Mouse (Mus musculus) heart, adult 9 months (tissue): ENCODE measurements around the gene Gipc2.
"Not testable (repeated sequence)": the region's sequence is repeated elsewhere in the genome, so short reads cannot be mapped to it uniquely, and the experiment has no call there.

Source experiments
- DNase-seq, 2 experiments: peaks; one replicate each; pipeline ENCODE4 v3.0.0; 2022; ENCODE audit warnings: low spot score in 2 of 2

The Gipc2 gene

GRCm38 (mm10) chr3:152155296-152155948 is 10.6 kb downstream of the Gipc2 start:
- DNase-seq = no peak

- DNase-seq = no peak
Observed at GRCm38 (mm10) chr3:152154095-152154494, 11.9 kb downstream of the Gipc2 start.

- DNase-seq = no peak
Observed at GRCm38 (mm10) chr3:152153152-152153551, 12.9 kb downstream of the Gipc2 start.

- no peak for DNase-seq
Observed at GRCm38 (mm10) chr3:152152483-152152804, 13.6 kb downstream of the Gipc2 start.

- DNase-seq = no peak
Observed at GRCm38 (mm10) chr3:152151725-152152482, 14.1 kb downstream of the Gipc2 start.

- DNase-seq = no peak
Observed at GRCm38 (mm10) chr3:152149863-152150262, 16.2 kb downstream of the Gipc2 start.

GRCm38 (mm10) chr3:152149449-152149848 is 16.6 kb downstream of the Gipc2 start:
- DNase-seq = no peak

GRCm38 (mm10) chr3:152147085-152147831 is 18.8 kb downstream of the Gipc2 start:
- DNase-seq = no peak

- DNase-seq = peak; percentile 81 to 83
Observed at GRCm38 (mm10) chr3:152145186-152145585, 20.8 kb downstream of the Gipc2 start.

GRCm38 (mm10) chr3:152142989-152143695 is 22.9 kb downstream of the Gipc2 start:
- DNase-seq = peak; percentile 60 to 67

GRCm38 (mm10) chr3:152142146-152142545 is 23.9 kb downstream of the Gipc2 start:
- DNase-seq = no peak

- DNase-seq = not testable (repeated sequence)
Observed at GRCm38 (mm10) chr3:152139308-152139707, 26.7 kb downstream of the Gipc2 start.

- DNase-seq = not testable (repeated sequence)
Observed at GRCm38 (mm10) chr3:152136106-152136505, 29.9 kb downstream of the Gipc2 start.

- peak; percentile 72 to 75 for DNase-seq
Observed at GRCm38 (mm10) chr3:152133621-152134020, 32.4 kb downstream of the Gipc2 start.

- no peak for DNase-seq
Observed at GRCm38 (mm10) chr3:152130963-152131362, 35.1 kb downstream of the Gipc2 start.

- DNase-seq = not testable (repeated sequence)
Observed at GRCm38 (mm10) chr3:152129426-152129825, 36.6 kb downstream of the Gipc2 start.

GRCm38 (mm10) chr3:152128631-152129030 is 37.4 kb downstream of the Gipc2 start:
- DNase-seq = no peak

- no peak for DNase-seq
Observed at GRCm38 (mm10) chr3:152127144-152127543, 38.9 kb downstream of the Gipc2 start.

GRCm38 (mm10) chr3:152122720-152123119 is 43.3 kb downstream of the Gipc2 start:
- DNase-seq = peak; percentile 56 to 59

GRCm38 (mm10) chr3:152122101-152122500 is 43.9 kb downstream of the Gipc2 start:
- peak; percentile 81 to 87 for DNase-seq

- DNase-seq = no peak
Observed at GRCm38 (mm10) chr3:152121169-152122009, 44.6 kb downstream of the Gipc2 start.
